Mouse (Mus musculus) liver, postnatal 0 days (tissue): ENCODE results near the gene Slc47a2.

Source experiments
- CTCF ChIP-seq: sonication (generic); IDR thresholded peaks from 2 replicates; pipeline ENCODE4 v1.5.1; 2016; ENCODE audit warnings: antibody characterized with exemption, low read depth
- EP300 ChIP-seq: IDR thresholded peaks from 2 replicates; pipeline ENCODE4 v1.6.1; 2016; ENCODE audit warnings: antibody characterized with exemption, low read depth, mild to moderate bottlenecking

DNA sequence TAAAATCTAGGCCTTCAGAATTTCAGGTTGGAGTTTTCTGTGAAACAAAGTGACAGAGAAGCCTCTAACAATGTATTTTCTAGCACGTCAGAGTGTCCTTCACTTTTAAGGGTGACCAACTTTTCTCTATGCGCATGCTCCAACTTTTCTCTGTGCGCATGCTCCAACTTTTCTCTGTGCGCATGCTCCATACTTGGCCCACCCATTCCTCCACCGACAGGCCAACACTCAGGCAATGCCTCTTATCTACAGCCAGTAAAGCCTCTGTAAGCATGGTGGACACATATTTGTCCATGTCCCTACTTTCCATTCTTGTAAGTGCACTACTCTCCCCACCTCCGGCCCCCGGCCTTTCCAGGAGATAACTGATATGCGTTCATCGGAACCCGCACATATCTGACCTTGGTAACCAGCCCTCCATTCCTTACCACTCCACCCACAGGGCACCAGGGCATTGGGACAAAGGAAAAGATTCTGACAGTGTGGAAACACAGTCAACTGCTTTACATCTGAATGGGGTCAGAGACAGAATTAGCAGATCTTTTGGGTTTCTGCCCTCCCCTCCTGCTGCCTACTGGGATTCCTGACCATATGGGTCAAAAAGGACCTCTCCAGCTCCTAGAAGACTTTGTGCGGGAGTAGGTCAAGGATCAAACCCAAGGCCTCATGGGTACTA lies 19.0 kb upstream of the Slc47a2 start:
- TF ChIP-seq CTCF (no peak), EP300 (no peak)
